Mouse (Mus musculus): Measurements from ENCODE around the gene Sgpp2. TPM values are rescaled to one million over a fixed set of nuclear protein-coding genes. Genes with fewer than 3 reads are reported as not detected.

Sgpp2 gene
- total RNA-seq, 2 experiments from 2014 or later: not detected

DNA sequence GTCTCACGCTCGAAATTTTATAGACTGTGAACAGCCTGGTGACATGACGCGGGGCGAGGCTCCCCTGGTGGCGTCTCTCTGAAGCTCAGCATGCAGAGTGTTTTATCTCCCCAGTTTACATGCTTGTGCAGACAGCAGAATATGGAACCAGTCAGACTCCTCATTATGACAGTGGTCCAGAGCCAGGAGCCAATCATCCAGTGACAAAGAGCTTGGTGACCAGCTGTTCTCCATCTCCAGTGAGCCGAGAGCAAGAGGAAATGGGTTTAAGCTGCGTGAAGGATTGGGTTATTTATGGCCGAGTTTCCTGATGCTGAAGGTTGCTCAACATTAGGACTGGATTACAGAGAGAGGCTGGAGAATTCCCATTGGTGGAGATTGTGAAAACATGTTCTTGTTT, 28.1 kb downstream of the Sgpp2 start:
- DNase-seq (ENCODE audit: low spot score): peak; percentile 2

DNA sequence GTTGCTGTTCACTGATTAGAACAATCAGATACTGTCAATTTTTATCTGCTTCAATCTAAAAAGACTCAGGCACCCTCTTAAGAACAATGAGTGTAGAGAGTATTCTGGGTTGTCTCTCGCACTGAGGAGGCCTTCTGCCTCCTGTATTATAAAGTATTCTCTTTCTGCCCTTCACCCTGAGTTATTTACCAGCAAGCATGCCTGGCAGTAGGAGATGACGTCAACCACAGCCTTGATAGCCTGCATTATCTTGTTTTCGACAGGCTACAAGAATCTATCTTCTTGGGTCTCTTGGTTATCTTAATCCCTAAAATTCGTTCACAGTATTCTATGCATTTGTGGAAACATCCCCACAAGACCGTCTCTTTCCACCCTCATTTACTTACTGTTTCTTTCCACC, 29.8 kb downstream of the Sgpp2 start:
- DNase-seq (ENCODE audit: low spot score): no peak

DNA sequence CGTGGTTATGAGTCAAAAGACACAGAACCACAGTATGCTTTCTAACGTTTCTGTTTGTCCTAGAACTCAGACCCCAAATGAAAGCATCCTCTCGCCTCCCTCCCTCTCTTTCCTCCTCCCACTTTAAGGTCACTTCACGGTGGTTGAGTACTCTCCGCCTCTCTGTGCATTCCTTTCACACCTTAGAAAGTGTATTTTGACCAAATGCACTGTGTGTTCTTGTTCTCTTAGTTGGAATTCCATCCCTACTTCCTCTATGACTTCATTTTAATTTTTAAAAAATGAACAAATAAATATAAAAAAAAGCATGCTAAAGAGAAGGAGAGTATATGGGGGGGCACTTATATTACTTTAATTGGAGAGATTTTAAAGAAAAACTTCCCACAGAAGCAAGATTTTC, 30.4 kb downstream of the Sgpp2 start:
- DNase-seq (ENCODE audit: low spot score): no peak

DNA sequence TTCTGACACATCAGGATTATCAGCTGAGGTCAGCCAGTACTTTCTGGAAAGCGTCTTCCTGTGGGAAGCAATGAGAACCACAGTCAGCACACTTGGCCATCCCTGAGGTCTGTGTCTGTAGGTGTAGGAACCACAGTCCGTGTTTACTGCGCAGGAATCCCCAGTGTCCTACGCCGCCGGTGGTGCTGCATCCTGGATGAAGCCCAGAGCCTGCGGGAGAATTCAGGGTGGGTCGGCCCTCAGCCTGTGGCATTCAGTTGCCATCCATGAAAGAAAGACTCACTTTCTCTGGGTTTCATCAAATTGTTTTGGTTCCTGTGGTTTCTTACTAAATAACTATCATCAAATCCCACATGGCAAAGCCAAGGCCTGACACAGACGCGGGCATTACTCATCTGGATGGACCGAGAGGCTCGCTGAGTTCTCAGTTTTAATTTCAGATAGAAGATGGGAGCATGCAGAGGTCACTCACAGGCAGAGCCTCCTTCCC, 37.2 kb downstream of the Sgpp2 start:
- DNase-seq (ENCODE audit: low spot score): no peak

DNA sequence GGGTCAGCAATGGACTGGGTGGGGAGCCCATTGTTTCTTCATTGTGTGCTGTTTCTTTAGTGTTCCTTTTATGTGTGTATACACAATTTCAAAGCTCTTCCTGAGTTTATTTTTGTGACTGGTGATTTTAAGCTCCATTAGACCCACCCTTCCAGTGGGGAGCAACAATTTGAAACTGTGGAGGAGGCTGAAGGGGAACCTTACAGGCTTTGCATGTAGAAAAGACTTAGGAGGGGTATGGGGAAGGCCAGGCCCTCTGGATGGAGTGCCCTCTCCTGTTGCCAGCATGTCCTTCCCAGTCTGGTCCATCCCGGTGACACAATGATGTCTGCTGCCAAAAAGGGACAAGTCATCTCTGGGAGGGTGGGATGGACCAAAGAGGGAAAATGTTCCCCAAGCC, 39.1 kb downstream of the Sgpp2 start:
- no peak for DNase-seq (ENCODE audit: low spot score)

DNA sequence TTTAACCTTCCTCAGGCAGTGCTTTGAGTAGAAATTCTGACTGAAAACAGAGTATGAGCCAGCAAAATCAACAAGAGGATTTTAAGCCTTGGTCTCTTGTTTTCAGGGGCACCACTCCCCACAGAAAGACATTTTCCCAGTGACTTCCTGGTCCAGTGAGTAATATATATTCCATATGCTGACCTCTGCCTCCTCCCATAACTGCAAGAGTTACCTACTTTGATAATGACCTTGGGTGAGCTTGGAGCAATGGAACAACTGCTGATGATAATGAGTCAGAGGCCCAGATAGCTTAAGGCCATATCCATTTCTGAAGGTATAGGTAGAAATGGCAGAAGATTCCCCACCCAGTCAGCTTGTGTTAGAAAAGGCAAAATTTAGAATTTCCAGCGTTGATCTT, 43.1 kb downstream of the Sgpp2 start:
- DNase-seq (ENCODE audit: low spot score): no peak

DNA sequence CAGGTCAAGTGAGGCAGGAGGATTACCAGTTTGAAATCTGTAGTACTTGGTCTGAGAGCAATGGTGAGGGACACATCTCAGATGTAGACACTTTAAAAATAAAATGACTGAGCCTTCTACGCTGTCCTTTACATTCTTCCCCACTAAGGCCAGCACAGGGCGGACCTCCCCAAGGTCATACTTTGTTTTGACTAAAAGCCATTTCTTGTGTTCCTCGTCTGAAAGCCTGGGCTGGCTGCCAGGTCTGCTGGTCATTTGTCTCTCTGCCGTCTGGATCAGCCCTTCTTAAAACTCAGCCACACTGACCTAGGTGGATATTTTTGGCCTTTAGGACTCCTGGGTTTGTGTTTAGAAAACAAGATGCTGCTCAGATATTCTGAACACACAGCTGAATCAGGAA, 45.0 kb downstream of the Sgpp2 start:
- DNase-seq (ENCODE audit: low spot score): no peak

DNA sequence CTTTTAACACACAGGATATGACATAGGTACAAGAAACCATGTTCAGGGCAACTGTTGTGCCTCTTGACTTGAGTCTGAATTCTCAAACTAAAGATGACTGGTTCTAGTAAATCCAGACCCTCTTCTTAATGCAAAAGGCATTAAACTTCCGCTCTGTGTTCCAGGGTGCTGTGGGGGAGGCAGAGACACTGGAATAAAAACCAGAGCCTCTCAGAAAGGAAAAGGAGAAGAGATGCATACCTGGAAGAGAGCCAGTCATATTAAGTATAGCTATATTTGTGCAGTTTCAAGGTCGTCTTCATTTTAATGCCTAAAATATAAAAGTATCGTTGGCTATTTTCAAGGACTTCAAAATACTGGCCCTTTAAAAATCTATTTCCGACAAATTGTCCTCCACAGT, 47.3 kb downstream of the Sgpp2 start:
- no peak for DNase-seq (ENCODE audit: low spot score)

DNA sequence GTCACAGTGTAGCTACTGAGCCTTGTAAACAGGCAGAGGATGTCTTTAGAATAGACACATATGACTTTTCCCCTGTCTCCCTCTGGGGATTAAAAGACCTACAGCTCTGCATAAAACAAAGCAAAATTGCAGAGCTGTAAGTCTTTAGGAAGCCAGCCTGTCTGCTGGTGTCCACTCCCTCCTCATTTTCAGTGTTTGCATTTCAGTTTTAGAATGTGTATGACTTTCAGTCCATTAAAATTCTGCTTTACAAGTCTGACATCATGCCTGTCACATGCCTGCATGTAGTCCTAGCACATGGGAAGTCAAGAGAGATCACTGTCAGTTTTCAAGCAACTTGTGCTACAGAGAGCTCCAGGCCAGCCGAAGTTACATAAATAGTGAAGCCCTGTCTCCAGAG, 47.7 kb downstream of the Sgpp2 start:
- no peak for DNase-seq (ENCODE audit: low spot score)

DNA sequence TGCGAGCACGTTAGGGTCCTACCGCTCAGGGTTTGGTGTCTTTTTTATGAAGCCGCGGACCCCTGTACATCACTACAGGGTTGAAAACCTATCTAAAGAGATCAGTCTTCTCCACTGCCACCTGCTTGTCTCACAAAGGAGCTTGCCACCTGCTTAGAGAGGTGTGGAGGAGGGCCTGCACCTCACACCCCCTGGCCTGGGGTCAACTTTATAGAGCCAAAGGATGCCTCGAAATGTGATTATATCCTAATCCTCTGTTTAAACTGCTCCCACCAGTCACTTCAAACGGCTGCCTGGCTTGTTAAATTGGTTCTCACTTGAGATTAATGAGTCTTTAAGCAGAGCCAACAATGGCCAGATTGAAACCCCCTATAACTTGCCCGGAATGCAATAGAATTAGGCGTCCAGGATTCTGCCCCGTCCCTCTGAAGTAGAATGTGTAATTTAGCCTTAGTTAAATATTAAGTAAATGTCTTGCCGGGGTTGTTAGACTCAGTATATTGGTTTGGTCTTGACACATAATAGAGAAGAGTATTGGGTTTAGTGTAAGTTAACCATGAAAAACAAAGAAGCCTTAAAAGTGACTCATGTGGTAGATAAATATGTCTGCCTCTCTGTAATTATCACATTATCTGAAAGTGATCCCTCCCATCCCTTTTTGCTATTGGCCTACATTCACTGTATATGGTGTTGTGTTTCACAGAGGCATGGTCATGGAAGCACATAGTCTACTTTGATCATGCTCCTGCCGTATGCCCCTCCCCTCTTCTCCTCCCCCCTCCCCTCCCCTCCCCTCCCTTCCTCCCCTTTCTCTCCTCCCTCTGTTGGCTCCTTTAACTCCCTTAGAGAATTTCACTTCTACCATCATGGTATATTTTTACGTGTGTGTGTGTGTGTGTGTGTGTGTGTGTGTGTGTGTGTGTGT, 54.1 kb downstream of the Sgpp2 start:
- DNase-seq (ENCODE audit: low spot score): no peak

DNA sequence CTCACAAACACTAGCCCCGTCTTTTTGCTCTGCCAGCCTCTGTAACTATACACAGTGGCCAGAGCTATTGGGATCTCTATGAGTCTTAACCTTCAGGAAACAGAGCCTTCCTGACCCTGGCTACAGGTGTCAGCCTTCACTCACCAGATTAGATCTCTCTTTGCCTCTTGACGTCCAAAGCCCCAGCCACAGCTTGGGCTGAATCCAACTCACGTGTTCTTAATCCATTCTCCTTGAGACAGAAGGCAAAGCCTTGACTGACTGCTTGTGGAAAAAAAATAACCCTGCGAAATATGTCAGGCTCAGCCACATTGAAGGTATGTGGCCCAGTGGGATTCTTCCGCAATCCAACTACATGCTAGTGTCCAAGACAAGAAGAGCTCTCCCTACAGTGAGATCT, 57.7 kb downstream of the Sgpp2 start:
- no peak for DNase-seq (ENCODE audit: low spot score)

DNA sequence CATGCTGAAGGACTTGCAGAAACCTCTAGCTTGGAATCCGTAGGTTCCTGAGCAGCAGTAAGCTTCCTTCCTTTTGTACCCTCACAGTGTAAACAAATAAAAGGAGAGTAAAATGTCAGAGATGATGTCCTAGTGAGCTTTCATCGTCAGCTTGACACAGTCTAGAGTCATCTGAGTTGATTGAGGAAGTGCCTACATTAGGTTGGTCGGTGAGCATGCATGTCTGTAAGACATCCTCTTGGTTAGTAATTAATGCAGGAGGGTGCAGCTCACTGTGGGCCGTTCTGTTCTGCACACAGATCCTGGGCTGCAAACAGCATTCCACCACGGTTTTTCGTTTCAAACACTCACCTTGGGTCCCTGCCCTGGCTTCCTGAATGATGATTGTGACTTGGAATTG, 60.0 kb downstream of the Sgpp2 start:
- no peak for DNase-seq (ENCODE audit: low spot score)

DNA sequence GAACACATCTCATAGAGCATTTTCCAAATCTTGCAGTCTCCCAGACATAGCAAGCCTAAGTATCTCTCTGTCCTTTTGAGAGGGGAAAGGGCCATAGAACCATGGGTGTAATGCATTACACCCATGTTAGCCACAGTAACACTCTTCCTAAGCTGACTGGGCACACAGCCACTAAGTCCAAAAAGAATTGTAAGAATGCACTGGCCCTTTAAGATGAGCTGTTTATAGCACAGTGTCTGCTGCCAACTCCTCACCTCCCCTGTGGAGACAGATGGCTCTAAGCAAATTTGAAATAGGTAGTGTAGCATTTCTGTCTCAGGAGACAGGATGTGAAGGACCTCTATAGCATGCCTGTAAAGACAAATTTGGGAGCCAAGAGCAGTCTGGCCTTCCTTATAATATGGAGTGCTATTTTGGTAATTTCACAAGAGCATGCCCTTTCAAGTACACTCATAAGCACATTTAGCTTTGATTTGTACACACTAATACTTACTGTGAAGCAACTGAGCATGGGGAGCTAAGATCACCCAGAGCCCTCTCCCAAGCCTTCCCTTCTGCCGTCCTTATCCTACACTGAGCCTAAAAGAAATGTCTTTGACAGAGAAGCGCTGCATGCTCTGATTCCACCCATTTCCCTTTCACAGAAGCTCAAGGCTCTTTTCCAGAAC, 61.6 kb downstream of the Sgpp2 start:
- DNase-seq (ENCODE audit: low spot score): peak; percentile 6

DNA sequence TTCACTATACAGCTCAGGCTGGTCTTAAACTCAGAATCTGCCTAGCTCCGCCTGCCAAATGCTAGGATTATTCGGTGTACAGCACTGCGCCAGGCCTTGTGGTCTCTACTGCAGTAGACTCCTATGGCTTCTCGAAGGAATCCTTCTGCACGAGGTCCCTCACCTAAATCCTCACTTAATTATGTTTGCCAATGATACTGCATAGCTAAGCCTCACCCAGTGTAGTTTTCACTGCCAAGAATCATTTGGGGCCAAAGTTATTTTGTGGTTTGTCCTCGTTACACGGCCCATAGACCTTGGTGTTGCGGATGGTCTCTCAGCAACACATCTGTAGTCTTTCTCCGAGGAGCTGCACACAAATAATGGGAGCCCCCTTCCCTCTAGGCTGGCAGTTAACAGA, 62.2 kb downstream of the Sgpp2 start:
- DNase-seq (ENCODE audit: low spot score): no peak

DNA sequence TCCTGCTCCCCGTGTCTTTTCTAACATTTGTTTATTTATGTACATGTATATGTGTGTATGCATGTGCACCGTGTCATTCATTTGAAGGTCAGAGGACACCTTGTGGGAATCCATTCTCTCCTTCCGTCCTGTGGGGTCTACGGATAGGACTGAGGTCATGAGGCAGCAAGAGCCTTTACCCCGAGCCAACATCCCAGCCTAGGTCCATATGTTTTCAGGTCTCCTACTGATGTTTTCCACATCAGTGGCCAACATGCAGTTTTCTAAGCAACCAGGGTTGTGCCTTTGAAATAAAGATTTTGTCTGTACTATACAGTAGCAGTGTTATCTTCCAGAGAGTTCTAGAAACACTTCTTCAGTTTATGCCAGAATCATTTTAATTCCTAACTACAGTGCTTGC, 63.7 kb downstream of the Sgpp2 start:
- no peak for DNase-seq (ENCODE audit: low spot score)

DNA sequence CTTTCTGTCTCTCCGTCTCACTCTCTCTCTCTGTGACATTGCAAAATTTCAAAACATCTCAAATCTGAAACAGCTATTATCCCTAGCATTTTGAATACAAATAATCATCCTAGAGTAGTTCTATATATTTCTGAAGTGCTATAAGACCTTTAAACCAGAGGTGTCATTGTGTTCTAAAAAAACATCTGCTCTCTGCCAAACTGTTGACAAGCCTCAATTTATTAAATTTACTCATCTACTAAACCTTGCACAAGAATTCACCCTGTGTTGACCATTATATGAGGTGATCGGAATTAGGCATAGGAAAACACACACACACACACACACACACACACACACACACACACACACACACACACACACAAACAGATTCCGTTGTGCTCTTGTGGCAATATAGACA, 64.9 kb downstream of the Sgpp2 start:
- DNase-seq (ENCODE audit: low spot score): no peak

DNA sequence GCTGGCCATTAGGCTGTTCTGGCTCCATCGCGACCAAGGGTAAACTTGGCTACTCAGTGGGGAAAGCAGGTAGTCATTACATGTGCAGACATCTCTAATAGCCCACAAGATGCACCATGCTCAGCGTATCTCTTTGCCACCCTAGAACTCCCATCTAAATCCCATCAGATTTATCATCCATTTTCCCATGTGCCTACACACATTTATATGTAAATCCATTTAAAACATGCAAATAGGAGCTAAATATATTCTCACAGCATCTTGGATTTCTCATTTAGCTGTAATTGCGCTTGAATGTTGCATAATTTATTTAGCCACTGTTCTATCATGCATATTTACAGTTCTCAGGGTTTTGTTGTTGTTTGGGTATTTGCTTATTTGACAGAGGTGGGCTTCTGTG, 70.8 kb downstream of the Sgpp2 start:
- no peak for DNase-seq (ENCODE audit: low spot score)

DNA sequence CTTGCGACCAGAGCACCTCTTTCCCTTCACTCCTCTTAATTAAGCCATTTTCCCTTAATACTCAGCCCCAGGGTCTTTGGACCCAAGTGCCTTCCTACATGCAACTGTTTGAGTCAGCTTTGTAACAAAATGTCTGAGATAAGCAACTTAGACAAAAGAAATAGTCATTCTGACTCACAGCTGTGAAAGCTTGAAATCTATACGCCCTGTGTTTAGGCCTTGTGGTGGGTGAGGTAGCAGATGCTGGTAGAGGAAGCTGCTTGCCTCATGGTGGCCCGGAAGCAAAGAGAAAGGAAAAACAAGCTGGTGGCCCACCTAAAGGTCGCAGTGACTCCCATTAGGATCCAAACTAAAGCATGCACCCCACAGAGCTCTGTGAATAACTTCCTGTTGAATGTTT, 77.7 kb downstream of the Sgpp2 start:
- no peak for DNase-seq (ENCODE audit: low spot score)

DNA sequence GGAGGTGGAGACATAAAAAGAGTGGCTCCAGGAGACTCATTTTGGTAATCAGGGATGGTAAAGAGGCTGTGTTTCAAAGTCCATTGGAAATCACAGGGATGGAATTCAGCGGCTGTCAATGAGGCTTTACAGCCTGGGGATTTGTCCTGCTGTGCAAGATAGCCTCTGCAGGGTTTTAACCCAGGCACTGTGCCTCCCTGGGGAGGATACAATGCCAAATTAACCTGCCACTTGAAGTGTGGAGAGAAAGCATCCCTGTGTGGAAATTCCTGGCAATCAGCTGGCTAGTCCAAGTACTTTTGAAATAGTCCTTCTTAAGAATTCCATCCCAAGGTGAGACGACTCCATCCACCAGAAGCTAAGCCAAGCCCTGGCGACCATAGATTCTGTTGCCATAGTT, 78.7 kb downstream of the Sgpp2 start:
- DNase-seq (ENCODE audit: low spot score): no peak

DNA sequence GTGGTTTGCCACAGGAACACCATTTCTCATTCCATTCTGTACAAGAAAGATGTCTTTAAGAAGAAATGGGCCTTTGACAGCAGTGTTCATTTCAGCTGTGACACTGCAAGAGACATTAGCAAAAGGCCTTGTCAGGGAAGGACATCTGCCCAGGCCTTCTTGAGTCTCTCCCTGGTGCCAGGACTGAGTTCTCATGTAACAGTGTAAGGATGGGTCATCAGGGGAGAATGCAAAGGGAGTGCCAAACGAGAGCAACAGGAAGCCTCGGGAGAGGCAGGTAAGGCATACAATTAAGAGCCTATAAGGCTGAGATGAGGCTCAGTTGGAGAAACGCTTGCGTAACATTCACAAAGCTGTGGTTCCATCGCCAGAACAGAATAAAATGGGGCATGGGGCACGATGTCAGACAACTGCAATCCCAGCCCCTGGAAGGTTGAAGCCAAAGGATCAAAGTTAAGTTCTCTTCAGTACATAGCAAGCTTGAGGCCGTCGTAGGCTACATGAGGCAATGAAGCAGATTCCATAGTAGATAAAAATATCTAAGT, 85.1 kb downstream of the Sgpp2 start:
- no peak for DNase-seq (ENCODE audit: low spot score)

DNA sequence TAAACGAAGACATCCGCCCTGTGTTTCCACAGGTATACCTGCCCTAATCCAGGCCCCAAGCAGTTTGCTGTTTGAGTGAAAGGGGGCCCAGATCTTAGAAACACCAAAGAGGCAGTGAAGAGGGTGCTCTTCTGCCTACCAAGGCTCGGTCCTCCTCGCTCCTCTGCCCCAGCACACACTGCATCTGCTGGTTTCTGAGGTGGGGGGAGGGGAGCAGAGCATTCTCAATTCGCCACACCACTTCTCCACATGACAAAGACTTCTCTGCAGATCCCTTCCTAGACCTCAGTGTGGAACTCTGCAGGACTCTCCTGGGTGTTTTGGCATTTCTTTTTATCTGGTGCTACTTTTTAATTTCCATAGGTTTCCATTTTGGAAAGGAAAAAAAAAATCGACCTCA, 85.6 kb downstream of the Sgpp2 start:
- no peak for DNase-seq (ENCODE audit: low spot score)

DNA sequence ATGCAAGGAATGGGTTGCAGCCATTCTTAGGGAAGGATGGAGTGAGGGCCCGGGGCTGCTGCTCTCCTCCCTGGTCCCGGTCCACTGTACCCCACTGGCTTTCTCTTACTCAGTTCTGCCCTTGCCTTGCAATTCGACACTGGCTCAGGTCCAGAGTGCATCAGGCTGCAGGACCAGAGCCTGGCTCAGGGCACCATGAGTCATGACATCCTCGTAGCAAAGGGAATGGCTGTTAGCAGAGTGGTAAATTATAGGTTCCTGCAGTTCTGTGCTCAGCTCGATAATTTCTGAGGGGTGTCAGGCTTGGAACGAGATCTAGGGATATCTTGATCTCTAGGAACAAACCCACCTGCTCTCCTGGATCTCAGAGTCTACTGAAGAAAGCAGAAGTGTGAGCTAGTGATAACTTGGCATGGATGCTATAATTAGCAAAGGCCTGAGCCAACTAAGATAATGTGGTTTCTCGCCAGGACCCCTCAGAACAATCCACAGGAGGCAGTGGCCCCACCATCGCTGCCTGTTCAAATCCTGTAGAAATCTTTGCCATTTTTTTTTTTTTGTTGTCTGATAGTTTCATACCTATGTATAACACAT, 86.3 kb downstream of the Sgpp2 start:
- no peak for DNase-seq (ENCODE audit: low spot score)

Measured in gastrocnemius, adult 18-20 months (tissue).